Mouse (Mus musculus) testis, adult 2 months (tissue): ENCODE measurements around the gene Trim75. TPM values are rescaled to one million over a fixed set of nuclear protein-coding genes. Genes with fewer than 3 reads are reported as not detected.

Source experiments
- H3K27ac ChIP-seq: fragments of 200-500 bp; 2 replicates; pipeline ENCODE4 v1.5.1; 2012; ENCODE audit warnings: low read depth, low read length; ENCODE audit not compliant: control insufficient read depth, insufficient read depth
- H3K27me3 ChIP-seq: fragments of 200-500 bp; 2 replicates; pipeline ENCODE4 v1.6.1; 2012; ENCODE audit warnings: mild to moderate bottlenecking, low read length, moderate library complexity; ENCODE audit not compliant: control insufficient read depth, insufficient read depth
- H3K36me3 ChIP-seq: fragments of 200-500 bp; 2 replicates; pipeline ENCODE4 v1.6.1; 2012; ENCODE audit warnings: mild to moderate bottlenecking, low read length; ENCODE audit not compliant: control insufficient read depth, insufficient read depth
- H3K4me1 ChIP-seq: fragments of 200-500 bp; 2 replicates; pipeline ENCODE4 v1.6.1; 2012; ENCODE audit warnings: low read length; ENCODE audit not compliant: control insufficient read depth, insufficient read depth
- H3K4me3 ChIP-seq: fragments of 200-500 bp; 2 replicates; pipeline ENCODE4 v1.5.1; 2012; ENCODE audit warnings: low read depth, mild to moderate bottlenecking, low read length, moderate library complexity, mixed read lengths; ENCODE audit not compliant: control insufficient read depth
- CTCF ChIP-seq: fragments of 200-500 bp; IDR thresholded peaks from 2 replicates; pipeline ENCODE4 v1.5.1; 2012; ENCODE audit warnings: low read depth, mild to moderate bottlenecking, inconsistent platforms, low read length, moderate library complexity; ENCODE audit not compliant: control insufficient read depth, insufficient read depth, insufficient replicate concordance
- POLR2A ChIP-seq: fragments of 200-500 bp; IDR thresholded peaks from 2 replicates; pipeline ENCODE4 v1.6.1; 2012; ENCODE audit warnings: low read depth, mild to moderate bottlenecking, inconsistent platforms, low read length, moderate library complexity; ENCODE audit not compliant: control insufficient read depth
- polyA plus RNA-seq: library from polyadenylated mRNA; depleted of rRNA; stranded (reverse); fragments of >200 nt; gene quantifications from 2 replicates; pipeline ENCODE4 v1.2.3, GENCODE M21; 2012

The Trim75 gene
- polyA plus RNA-seq, 1 experiment, result not detected

GRCm38 (mm10) chr8:64959025-64959424 lies 28.6 kb downstream of the Trim75 start:
- Histone ChIP-seq H3K4me1 (no peaks in the 10 kb centered on the region), H3K27ac (no peak overlapping the region), H3K36me3 (no peaks in the 10 kb centered on the region), H3K4me3 (no peak overlapping the region), H3K27me3 (no peaks in the 10 kb centered on the region)
- TF ChIP-seq POLR2A (no peak), CTCF (no peak)

GRCm38 (mm10) chr8:64952101-64952500 lies 35.5 kb downstream of the Trim75 start:
- H3K27me3 ChIP-seq, result no peaks in the 10 kb centered on the region
- TF ChIP-seq CTCF (no peak), POLR2A (no peak)
- no peak overlapping the region for H3K27ac ChIP-seq
- H3K4me1 ChIP-seq, result peaks cover 2% of the 10 kb centered on the region; the same call in 1 of the 2 replicates
- H3K4me3 ChIP-seq, result no peak overlapping the region
- H3K36me3 ChIP-seq, result no peaks in the 10 kb centered on the region

GRCm38 (mm10) chr8:64948371-64948770 lies 39.3 kb downstream of the Trim75 start:
- H3K27me3 ChIP-seq, result no peaks in the 10 kb centered on the region
- peaks cover 4% of the 10 kb centered on the region for H3K4me1 ChIP-seq
- no peak for TF ChIP-seq POLR2A
- no peak for TF ChIP-seq CTCF
- no peak overlapping the region for H3K27ac ChIP-seq
- no peak overlapping the region for H3K4me3 ChIP-seq
- no peaks in the 10 kb centered on the region for H3K36me3 ChIP-seq

GRCm38 (mm10) chr8:64947698-64948034 lies 40.0 kb downstream of the Trim75 start:
- Histone ChIP-seq H3K27ac (no peak overlapping the region; the same call in 1 of the 2 replicates), H3K27me3 (no peaks in the 10 kb centered on the region), H3K36me3 (no peaks in the 10 kb centered on the region), H3K4me1 (peaks cover 4% of the 10 kb centered on the region), H3K4me3 (peak overlapping the region; percentile 97)
- no peak for TF ChIP-seq CTCF
- no peak for TF ChIP-seq POLR2A

GRCm38 (mm10) chr8:64946820-64947697 lies 40.6 kb downstream of the Trim75 start, which contains the start of gene Tmem192:
Gene Tmem192, plus strand, starts transcription at chr8:64947185.
- Histone ChIP-seq H3K27me3 (no peaks in the 10 kb centered on the region), H3K27ac (peak within 1 kb of the TSS; percentile 79), H3K4me1 (peaks cover 4% of the 10 kb centered on the region), H3K4me3 (peak within 1 kb of the TSS; percentile 97), H3K36me3 (no peaks in the 10 kb centered on the region)
- TF ChIP-seq CTCF (no peak), POLR2A (peak; percentile 20; the same call in 1 of the 2 replicates)

GRCm38 (mm10) chr8:64946441-64946819 lies 41.2 kb downstream of the Trim75 start:
- H3K4me1 ChIP-seq, result peaks cover 6% of the 10 kb centered on the region
- H3K36me3 ChIP-seq, result no peaks in the 10 kb centered on the region
- H3K27me3 ChIP-seq, result no peaks in the 10 kb centered on the region
- no peak for TF ChIP-seq CTCF
- no peak overlapping the region for H3K4me3 ChIP-seq
- H3K27ac ChIP-seq, result peak overlapping the region; percentile 21; the same call in 1 of the 2 replicates

GRCm38 (mm10) chr8:64945606-64946005 lies 42.0 kb downstream of the Trim75 start:
- Histone ChIP-seq H3K27ac (no peak overlapping the region), H3K36me3 (no peaks in the 10 kb centered on the region), H3K4me3 (no peak overlapping the region), H3K4me1 (peaks cover 6% of the 10 kb centered on the region), H3K27me3 (no peaks in the 10 kb centered on the region)
- TF ChIP-seq CTCF (no peak), POLR2A (no peak)
